8 mouse cellular contexts compared by ENCODE assay signal in genomic region chr2:10374207-10375023, GRCm38 (mm10). TPM values are rescaled to one million over a fixed set of nuclear protein-coding genes. Genes with fewer than 3 reads are reported as not detected.
DNase-seq lines count a peak whose midpoint lies in the region; ATAC-seq and TF ChIP-seq lines count a peak whose summit lies in the region.

No protein-coding gene starts in this region.

- WGBS in forebrain, embryonic 15.5 days = under 1% methylated on average over 34 of the region's 34 CpGs
- WGBS in kidney, embryonic 15.5 days = under 1% methylated on average over 34 of the region's 34 CpGs

- intact Hi-C loops in left cerebral cortex, postnatal 25 days (cut with DNase I) = loop anchor here (5.0 kb wide), 4 partner anchors 453 to 713 kb away; partner anchors contain the start of gene Gata3

- peak; percentile 24 to 42 for DNase-seq in left cerebral cortex, postnatal 25 days (ENCODE audit: low spot score in 2 of 2)
- no peak for DNase-seq in left cerebral cortex, adult 8-10 months (ENCODE audit: low spot score in 2 of 2)
- peak; percentile 7 for DNase-seq in lung, postnatal 14 days
- peak; percentile 75 for DNase-seq in right cerebral cortex, postnatal 4 days

- no peaks in the 10 kb centered on the region for H3K9me3 ChIP-seq in forebrain, embryonic 15.5 days
- H3K9me3 ChIP-seq in kidney, embryonic 15.5 days (replicated peaks) = no peaks in the 10 kb centered on the region

- no peaks in the 10 kb centered on the region for H3K36me3 ChIP-seq in forebrain, embryonic 15.5 days
- no peaks in the 10 kb centered on the region for H3K36me3 ChIP-seq in kidney, embryonic 15.5 days

- 0 out of 2 replicates have a peak, but pooled peaks cover 5% of the 10 kb centered on the region for H3K4me1 ChIP-seq in bone marrow macrophage, adult 2 months (ENCODE audit: control insufficient read depth, insufficient read depth, low read length)
- peaks cover 25% of the 10 kb centered on the region for H3K4me1 ChIP-seq in forebrain, embryonic 15.5 days
- H3K4me1 ChIP-seq in kidney, embryonic 15.5 days = peaks cover 32% of the 10 kb centered on the region

- H3K27ac ChIP-seq in bone marrow macrophage, adult 2 months (ENCODE audit: insufficient read depth, low read depth, low read length) = no peak overlapping the region
- no peak overlapping the region for H3K27ac ChIP-seq in forebrain, embryonic 15.5 days (replicated peaks)
- H3K27ac ChIP-seq in kidney, embryonic 15.5 days = no peak overlapping the region

- TF ChIP-seq CTCF in bone marrow macrophage, adult 2 months (IDR thresholded peaks at IDR 0.05; ENCODE audit: low read depth, low read length) = peak; percentile 29

- peak overlapping the region; percentile 48 for H3K4me3 ChIP-seq in bone marrow macrophage, adult 2 months (ENCODE audit: insufficient read depth, low read length)
- peak overlapping the region; percentile 77 for H3K4me3 ChIP-seq in forebrain, embryonic 15.5 days
- H3K4me3 ChIP-seq in kidney, embryonic 15.5 days (replicated peaks) = peak overlapping the region; percentile 53

- H3K9ac ChIP-seq in forebrain, embryonic 15.5 days (replicated peaks) = peak overlapping the region; percentile 46
- H3K9ac ChIP-seq in kidney, embryonic 15.5 days = peak overlapping the region; percentile 34

- peak; percentile 78 for ATAC-seq in forebrain, embryonic 15.5 days (replicated peaks)
- peak; percentile 71 for ATAC-seq in kidney, embryonic 15.5 days (replicated peaks; ENCODE audit: low FRiP score)
- ATAC-seq in megakaryocyte-erythroid progenitor cell, adult 5-6 weeks (replicated peaks; ENCODE audit: low FRiP score, low TSS enrichment, poor library complexity, severe bottlenecking) = no peak

- no peak for TF ChIP-seq POLR2A in bone marrow macrophage, adult 2 months (IDR thresholded peaks at IDR 0.05; ENCODE audit: borderline replicate concordance, low read depth, low read length)

- peak overlapping the region; percentile 95 for H3K4me2 ChIP-seq in forebrain, embryonic 15.5 days (replicated peaks)
- H3K4me2 ChIP-seq in kidney, embryonic 15.5 days = peak overlapping the region; percentile 97

- peaks cover 48% of the 10 kb centered on the region for H3K27me3 ChIP-seq in forebrain, embryonic 15.5 days
- H3K27me3 ChIP-seq in kidney, embryonic 15.5 days = peaks cover 62% of the 10 kb centered on the region

RNA-seq across cellular contexts. Expression of gene Sfmbt2, which starts 4.1 kb away (rescaled TPM):
- total RNA-seq in left cerebral cortex, postnatal 25 days (2021) = 1 to 10 TPM; 4.0 to 5.3 TPM
- 1 to 10 TPM; 2.6 to 4.3 (median 2.7) TPM for total RNA-seq in left cerebral cortex, adult 8-10 months (2022)
- polyA plus RNA-seq in bone marrow macrophage, adult 2 months (2012; ENCODE audit: insufficient read depth, insufficient read length, missing spikeins) = 0.28 and 0.52 TPM in 2 replicates
- 2.1 and 2.4 TPM in 2 replicates for polyA plus RNA-seq in forebrain, embryonic 15.5 days (2015; fragmentation: Nextera tagmentation; extraction: Ambion mirVana)
- polyA plus RNA-seq in kidney, embryonic 15.5 days (2015; fragmentation: Nextera tagmentation; extraction: Ambion mirVana) = 1.7 and 2.0 TPM in 2 replicates
- 0.07 TPM in 1 of 2 replicates, not detected in the other for total RNA-seq in megakaryocyte-erythroid progenitor cell, adult 5-6 weeks (2014; fragmentation: Nextera tagmentation)
- total RNA-seq in megakaryocyte-erythroid progenitor cell, adult 5-6 weeks (2017) = 0.19 TPM in 2 replicates

Comparison
In these comparisons a context has a peak if more than half of its experiments do, and no peak if none do; other contexts are left out.
1. DNase-seq: peak in left cerebral cortex, postnatal 25 days (2 of 2), lung, postnatal 14 days (single experiment) and right cerebral cortex, postnatal 4 days (single experiment); none in left cerebral cortex, adult 8-10 months (0 of 2).
2. Peak in every context shown above with its lines, with median percentiles within 50 percentile points of each other: H3K4me3 ChIP-seq.